In genomic region chr12:87443115-87443699, GRCm38 (mm10) we compare ENCODE assay signal across 8 mouse cellular contexts. TPM values are rescaled to one million over a fixed set of nuclear protein-coding genes. Genes with fewer than 3 reads are reported as not detected.
DNase-seq lines count a peak whose midpoint lies in the region; ATAC-seq and TF ChIP-seq lines count a peak whose summit lies in the region.

No protein-coding gene starts in this region.

- intact Hi-C loops in heart, postnatal 25 days (cut with DNase I): no loop called here

- no peaks in the 10 kb centered on the region for H3K9me3 ChIP-seq in heart, embryonic 10.5 days
- H3K9me3 ChIP-seq in forebrain, embryonic 13.5 days (replicated peaks): no peaks in the 10 kb centered on the region
- no peaks in the 10 kb centered on the region for H3K9me3 ChIP-seq in liver, embryonic 14.5 days (ENCODE audit: control insufficient read depth, low read length)

- peak overlapping the region; percentile 99 for H3K27ac ChIP-seq in heart, embryonic 10.5 days
- peak overlapping the region; percentile 87 for H3K27ac ChIP-seq in forebrain, embryonic 13.5 days
- H3K27ac ChIP-seq in liver, embryonic 14.5 days: peak overlapping the region; percentile 40

- no peak for TF ChIP-seq CTCF in liver, embryonic 14.5 days (IDR thresholded peaks at IDR 0.05; ENCODE audit: low read depth)

- H3K4me2 ChIP-seq in forebrain, embryonic 13.5 days: peak overlapping the region; percentile 93
- peak overlapping the region; percentile 74 for H3K4me2 ChIP-seq in liver, embryonic 14.5 days (ENCODE audit: low read depth)

- DNase-seq in heart, embryonic 10.5 days (ENCODE audit: low spot score): no peak
- no peak for DNase-seq in heart, postnatal 25 days (ENCODE audit: low spot score)
- peak; percentile 26 for DNase-seq in ES-CJ7 (ENCODE audit: low read depth, low spot score)
- no peak for DNase-seq in liver, embryonic 14.5 days (ENCODE audit: low read depth in 3 of 3, low spot score in 3 of 3)
- DNase-seq in right cerebral cortex, adult 18-20 months: no peak
- no peak for DNase-seq in gastrocnemius, postnatal 10 days
- DNase-seq in layer of hippocampus, adult 9-10 months (ENCODE audit: low spot score): no peak

- peak overlapping the region; percentile 91 for H3K4me3 ChIP-seq in heart, embryonic 10.5 days
- H3K4me3 ChIP-seq in forebrain, embryonic 13.5 days: peak overlapping the region; percentile 98
- peak overlapping the region; percentile 89 to 99 for H3K4me3 ChIP-seq in liver, embryonic 14.5 days (ENCODE audit: insufficient read depth in 1 of 2, low read depth in 2 of 2, low read length in 2 of 2)

- peak overlapping the region; percentile 89 for H3K9ac ChIP-seq in forebrain, embryonic 13.5 days
- H3K9ac ChIP-seq in liver, embryonic 14.5 days (replicated peaks): peak overlapping the region; percentile 96

- peaks cover 56% of the 10 kb centered on the region for H3K36me3 ChIP-seq in heart, embryonic 10.5 days
- H3K36me3 ChIP-seq in forebrain, embryonic 13.5 days (ENCODE audit: poor library complexity, severe bottlenecking): peaks cover 54% of the 10 kb centered on the region
- H3K36me3 ChIP-seq in liver, embryonic 14.5 days (replicated peaks; ENCODE audit: control insufficient read depth, insufficient read depth, low read depth): peaks cover 42% of the 10 kb centered on the region

- ATAC-seq in forebrain, embryonic 13.5 days: peak; percentile 88
- ATAC-seq in liver, embryonic 14.5 days (ENCODE audit: insufficient read depth): peak; percentile 71

- no peak for TF ChIP-seq EP300 in liver, embryonic 14.5 days (IDR thresholded peaks at IDR 0.05; ENCODE audit: low read depth)

- under 1% methylated on average over 33 of the region's 33 CpGs for WGBS in heart, embryonic 10.5 days
- WGBS in forebrain, embryonic 13.5 days: under 1% methylated on average over 33 of the region's 33 CpGs
- under 1% methylated on average over 33 of the region's 33 CpGs for WGBS in liver, embryonic 14.5 days (ENCODE audit: insufficient replicate concordance)

- no peaks in the 10 kb centered on the region for H3K27me3 ChIP-seq in heart, embryonic 10.5 days (ENCODE audit: insufficient read depth, poor library complexity, severe bottlenecking)
- H3K27me3 ChIP-seq in forebrain, embryonic 13.5 days: no peaks in the 10 kb centered on the region
- H3K27me3 ChIP-seq in liver, embryonic 14.5 days (ENCODE audit: control insufficient read depth, insufficient read depth, low read length): no peaks in the 10 kb centered on the region

- H3K4me1 ChIP-seq in heart, embryonic 10.5 days: peaks cover 17% of the 10 kb centered on the region; the same call in 1 of the 2 replicates
- peaks cover 29% of the 10 kb centered on the region for H3K4me1 ChIP-seq in forebrain, embryonic 13.5 days
- peaks cover 12 to 13% of the 10 kb centered on the region in 2 experiments for H3K4me1 ChIP-seq in liver, embryonic 14.5 days (replicated peaks; ENCODE audit: control insufficient read depth in 2 of 2, insufficient read depth in 2 of 2, low read length in 1 of 2)

RNA-seq across cellular contexts. Expression of gene Slirp, which starts 0.5 kb away (rescaled TPM):
- 265 and 273 TPM in 2 replicates for polyA plus RNA-seq in heart, embryonic 10.5 days (2016; fragmentation: Nextera tagmentation; extraction: Ambion mirVana)
- 100 to 1,000 TPM; 169 to 172 TPM for total RNA-seq in heart, postnatal 25 days (2021)
- polyA plus RNA-seq in forebrain, embryonic 13.5 days (2015; fragmentation: Nextera tagmentation; extraction: Ambion mirVana): 327 and 345 TPM in 2 replicates
- polyA plus RNA-seq in liver, embryonic 14.5 days (2012; rRNA removed): 38.5 and 44.2 TPM in 2 replicates
- 180 and 182 TPM in 2 replicates for polyA plus RNA-seq in liver, embryonic 14.5 days (2014; fragmentation: Nextera tagmentation; extraction: Ambion mirVana)
- 100 to 1,000 TPM; 152 to 169 TPM for total RNA-seq in gastrocnemius, postnatal 10 days (2021)

RNA-seq across cellular contexts. Expression of gene Alkbh1, which starts 0.6 kb away (rescaled TPM):
- polyA plus RNA-seq in heart, embryonic 10.5 days (2016; fragmentation: Nextera tagmentation; extraction: Ambion mirVana): 49.2 and 61.9 TPM in 2 replicates
- total RNA-seq in heart, postnatal 25 days (2021): 10 to 100 TPM in 1 of 2 experiments, 1 to 10 TPM in 1; 9.5 to 13.1 TPM
- 47.2 and 56.5 TPM in 2 replicates for polyA plus RNA-seq in forebrain, embryonic 13.5 days (2015; fragmentation: Nextera tagmentation; extraction: Ambion mirVana)
- polyA plus RNA-seq in liver, embryonic 14.5 days (2012; rRNA removed): 12.0 and 16.3 TPM in 2 replicates
- 10.4 TPM in 2 replicates for polyA plus RNA-seq in liver, embryonic 14.5 days (2014; fragmentation: Nextera tagmentation; extraction: Ambion mirVana)
- 10 to 100 TPM in 1 of 2 experiments, 1 to 10 TPM in 1; 7.6 to 13.6 TPM for total RNA-seq in gastrocnemius, postnatal 10 days (2021)

RNA-seq across cellular contexts. Expression of gene Snw1, which starts 28.9 kb away (rescaled TPM):
- polyA plus RNA-seq in heart, embryonic 10.5 days (2016; fragmentation: Nextera tagmentation; extraction: Ambion mirVana): 94.5 and 116 TPM in 2 replicates
- 10 to 100 TPM; 41.6 to 44.4 TPM for total RNA-seq in heart, postnatal 25 days (2021)
- polyA plus RNA-seq in forebrain, embryonic 13.5 days (2015; fragmentation: Nextera tagmentation; extraction: Ambion mirVana): 146 and 151 TPM in 2 replicates
- polyA plus RNA-seq in liver, embryonic 14.5 days (2012; rRNA removed): 10.1 and 19.5 TPM in 2 replicates
- polyA plus RNA-seq in liver, embryonic 14.5 days (2014; fragmentation: Nextera tagmentation; extraction: Ambion mirVana): 55.5 and 63.0 TPM in 2 replicates
- total RNA-seq in gastrocnemius, postnatal 10 days (2021): 10 to 100 TPM; 52.4 to 53.5 TPM

RNA-seq across cellular contexts. Expression of gene Gm5788, which starts 51.3 kb away (rescaled TPM):
- polyA plus RNA-seq in heart, embryonic 10.5 days (2016; fragmentation: Nextera tagmentation; extraction: Ambion mirVana): not detected in 2 replicates
- total RNA-seq in heart, postnatal 25 days (2021): not detected
- polyA plus RNA-seq in forebrain, embryonic 13.5 days (2015; fragmentation: Nextera tagmentation; extraction: Ambion mirVana): not detected in 2 replicates
- polyA plus RNA-seq in liver, embryonic 14.5 days (2012; rRNA removed): not detected in 2 replicates
- polyA plus RNA-seq in liver, embryonic 14.5 days (2014; fragmentation: Nextera tagmentation; extraction: Ambion mirVana): not detected in 2 replicates
- total RNA-seq in gastrocnemius, postnatal 10 days (2021): not detected

RNA-seq across cellular contexts. Expression of gene Sptlc2, which starts 55.1 kb away (rescaled TPM):
- polyA plus RNA-seq in heart, embryonic 10.5 days (2016; fragmentation: Nextera tagmentation; extraction: Ambion mirVana): 76.7 and 76.9 TPM in 2 replicates
- 10 to 100 TPM; 25.0 to 26.8 TPM for total RNA-seq in heart, postnatal 25 days (2021)
- 50.1 and 50.6 TPM in 2 replicates for polyA plus RNA-seq in forebrain, embryonic 13.5 days (2015; fragmentation: Nextera tagmentation; extraction: Ambion mirVana)
- polyA plus RNA-seq in liver, embryonic 14.5 days (2012; rRNA removed): 4.6 and 8.0 TPM in 2 replicates
- polyA plus RNA-seq in liver, embryonic 14.5 days (2014; fragmentation: Nextera tagmentation; extraction: Ambion mirVana): 28.2 TPM in 2 replicates
- 10 to 100 TPM; 28.6 to 30.0 TPM for total RNA-seq in gastrocnemius, postnatal 10 days (2021)

Comparison
In these comparisons a context has a peak if more than half of its experiments do, and no peak if none do; other contexts are left out.
1. H3K27ac ChIP-seq: peak in every context shown above with its lines; median percentile 99 in heart, embryonic 10.5 days; 87 in forebrain, embryonic 13.5 days; 40 in liver, embryonic 14.5 days.